Mouse (Mus musculus) CH12.LX (cell line): ENCODE results near the gene 2210408I21Rik. TPM values are rescaled to one million over a fixed set of nuclear protein-coding genes. Genes with fewer than 3 reads are reported as not detected.

Experiments used
- DNase-seq: peaks from one replicate; pipeline ENCODE4 v3.0.0-alpha.2; 2013; ENCODE audit errors: extremely low read depth
- H3K27ac ChIP-seq: 2 replicates; pipeline ENCODE4 v1.5.1; 2012; ENCODE audit warnings: low read depth, mild to moderate bottlenecking, control low read depth, moderate library complexity; ENCODE audit not compliant: insufficient read depth
- H3K27me3 ChIP-seq: replicated peaks from 2 replicates; pipeline ENCODE3; 2012; ENCODE audit warnings: inconsistent platforms
- H3K36me3 ChIP-seq, 2 experiments: replicated peaks in 1 of 2; 2 replicates each; pipeline versions ENCODE3 to v1.6.1; 2012; ENCODE audit warnings: inconsistent platforms in 1 of 2, low read length in 1 of 2, mild to moderate bottlenecking in 1 of 2, mixed read lengths in 1 of 2, moderate library complexity in 1 of 2; ENCODE audit not compliant: control insufficient read depth in 1 of 2, insufficient read depth in 1 of 2
- H3K4me1 ChIP-seq, 2 experiments: 2 replicates each; pipeline ENCODE4 v1.6.1; 2012; ENCODE audit warnings: inconsistent platforms in 1 of 2, moderate library complexity in 1 of 2; ENCODE audit not compliant: insufficient read depth in 2 of 2, control insufficient read depth in 1 of 2
- H3K4me2 ChIP-seq: 2 replicates; pipeline ENCODE4 v1.6.1; 2012; ENCODE audit warnings: low read depth, mild to moderate bottlenecking, control low read depth; ENCODE audit not compliant: poor library complexity, insufficient read depth, severe bottlenecking
- H3K4me3 ChIP-seq, 3 experiments: fragments of 150-350 bp in 1 of 3; sonication (generic) in 1 of 3; replicated peaks in 1 of 3; 2 replicates each; pipeline versions ENCODE3 to v1.5.1; 2011 to 2012; ENCODE audit warnings: low read depth in 2 of 3, low read length in 2 of 3, mild to moderate bottlenecking in 2 of 3, moderate library complexity in 2 of 3, control low read depth in 1 of 3, improper control_type of control experiment in 1 of 3, inconsistent platforms in 1 of 3, mixed read lengths in 1 of 3; ENCODE audit not compliant: poor library complexity in 1 of 3
- H3K79me2 ChIP-seq: replicated peaks from 2 replicates; pipeline ENCODE4 v1.6.1; 2012; ENCODE audit warnings: mild to moderate bottlenecking, moderate library complexity; ENCODE audit not compliant: control insufficient read depth, poor library complexity, insufficient read depth, severe bottlenecking; ENCODE audit errors: extremely low read depth
- H3K9ac ChIP-seq: 2 replicates; pipeline ENCODE4 v1.6.1; 2012; ENCODE audit warnings: low read depth, mild to moderate bottlenecking, control low read depth, moderate library complexity; ENCODE audit not compliant: insufficient read depth
- H3K9me3 ChIP-seq: replicated peaks from 2 replicates; pipeline ENCODE3; 2012; ENCODE audit warnings: low read length, inconsistent platforms, mixed read lengths
- CHD2 ChIP-seq: IDR thresholded peaks from 2 replicates; pipeline ENCODE4 v1.6.1; 2011; ENCODE audit warnings: low read length, improper control_type of control experiment
- E2F4 ChIP-seq: IDR thresholded peaks from 2 replicates; pipeline ENCODE4 v1.6.1; 2011; ENCODE audit warnings: low read depth, low read length, improper control_type of control experiment; ENCODE audit not compliant: insufficient replicate concordance
- ELF1 ChIP-seq: IDR thresholded peaks from 2 replicates; pipeline ENCODE4 v1.6.1; 2014; ENCODE audit warnings: low read depth, mild to moderate bottlenecking, inconsistent platforms, low read length, improper control_type of control experiment
- JUND ChIP-seq: conservative IDR thresholded peaks from 2 replicates; pipeline ENCODE4 v1.6.1; 2011; ENCODE audit warnings: low read depth, low read length, improper control_type of control experiment
- MAFK ChIP-seq: IDR thresholded peaks from 2 replicates; pipeline ENCODE4 v1.6.1; 2011; ENCODE audit warnings: low read length, improper control_type of control experiment; ENCODE audit not compliant: insufficient replicate concordance
- MAZ ChIP-seq: IDR thresholded peaks from 2 replicates; pipeline ENCODE4 v1.6.1; 2012; ENCODE audit warnings: low read depth, mild to moderate bottlenecking, inconsistent platforms, low read length, improper control_type of control experiment, moderate library complexity
- MXI1 ChIP-seq: IDR thresholded peaks from 2 replicates; pipeline ENCODE4 v1.6.1; 2011; ENCODE audit warnings: mild to moderate bottlenecking, low read depth, low read length, improper control_type of control experiment
- MYC ChIP-seq: IDR thresholded peaks from 2 replicates; pipeline ENCODE4 v1.6.1; 2011; ENCODE audit warnings: low read depth, mild to moderate bottlenecking, improper control_type of control experiment, low read length
- NRF1 ChIP-seq: IDR thresholded peaks from 2 replicates; pipeline ENCODE4 v1.6.1; 2014; ENCODE audit warnings: low read depth, mild to moderate bottlenecking, inconsistent platforms, low read length, improper control_type of control experiment, moderate library complexity
- POLR2A ChIP-seq: IDR thresholded peaks from 2 replicates; pipeline ENCODE4 v1.6.1; 2011; ENCODE audit warnings: low read depth, mild to moderate bottlenecking, improper control_type of control experiment, low read length
- RAD21 ChIP-seq: IDR thresholded peaks from 2 replicates; pipeline ENCODE4 v1.6.1; 2011; ENCODE audit warnings: low read depth, mild to moderate bottlenecking, low read length, improper control_type of control experiment, moderate library complexity
- RCOR1 ChIP-seq: conservative IDR thresholded peaks from 2 replicates; pipeline ENCODE4 v1.6.1; 2012; ENCODE audit warnings: low read depth, mild to moderate bottlenecking, inconsistent platforms, low read length, improper control_type of control experiment
- TBP ChIP-seq: conservative IDR thresholded peaks from 2 replicates; pipeline ENCODE4 v1.6.1; 2011; ENCODE audit warnings: low read depth, low read length, improper control_type of control experiment
- TCF12 ChIP-seq: IDR thresholded peaks from 2 replicates; pipeline ENCODE4 v1.6.1; 2014; ENCODE audit warnings: low read depth, mild to moderate bottlenecking, inconsistent platforms, low read length, improper control_type of control experiment
- USF1 ChIP-seq: IDR thresholded peaks from 2 replicates; pipeline ENCODE4 v1.6.1; 2014; ENCODE audit warnings: low read depth, mild to moderate bottlenecking, inconsistent platforms, low read length, improper control_type of control experiment
- ZKSCAN1 ChIP-seq: IDR thresholded peaks from 2 replicates; pipeline ENCODE4 v1.6.1; 2012; ENCODE audit warnings: low read depth, inconsistent platforms, low read length, improper control_type of control experiment, borderline replicate concordance
- dilution Hi-C: fragments of 300-500 bp; cut with MboI; formaldehyde crosslinking; loops from 2 replicates; pipeline ENCODE4 v1.14.3; 2020; ENCODE audit warnings: low sequenced_read_pairs; ENCODE audit not compliant: extremely low pct_unique_long_range_greater_than_20kb, extremely low pct_ligation_motif_present
- in situ Hi-C: fragments of 300-500 bp; cut with MboI; formaldehyde crosslinking; loops from 3 replicates; pipeline ENCODE4 v1.14.3; 2019; ENCODE audit warnings: low sequenced_read_pairs, low pct_ligation_motif_present, low pct_unique_long_range_greater_than_20kb, mixed read lengths
- polyA plus RNA-seq: library from polyadenylated mRNA; unstranded; fragments of >175 nt; gene quantifications from 2 replicates; pipeline ENCODE4 v1.2.1, GENCODE M21; 2012; ENCODE audit warnings: low read depth; ENCODE audit not compliant: insufficient read length
- total RNA-seq, 2 experiments: library from RNA; depleted of rRNA; stranded (reverse); fragments of 300-350 nt in 1 of 2; fragments of >200 nt in 1 of 2; gene quantifications; 2 replicates each; pipeline ENCODE4 v1.2.3; 2012 to 2014

Gene 2210408I21Rik
- total and polyA plus RNA-seq, 3 experiments: 5.6 to 14.7 (median 7.7) TPM

DNA sequence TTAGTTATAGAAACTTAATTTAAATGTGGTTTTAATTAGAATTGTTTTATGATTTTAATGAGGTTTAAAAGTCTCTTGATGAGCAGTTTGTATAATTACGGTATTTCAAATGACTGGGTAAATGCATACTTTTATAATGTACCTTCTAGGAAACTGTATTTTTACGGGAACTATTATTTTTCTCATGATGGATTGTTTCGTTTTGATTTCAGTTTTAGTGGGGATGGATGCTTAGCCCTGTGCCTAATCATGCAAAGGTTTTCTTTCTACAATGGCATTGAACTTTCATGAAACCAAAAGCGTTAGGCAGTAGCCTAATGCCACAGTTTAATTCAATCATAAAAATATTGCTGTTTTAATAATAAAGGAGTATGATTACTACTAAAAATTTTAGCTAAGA, 413.4 kb downstream of the 2210408I21Rik start:
- dilution Hi-C loops: no loop called here
- no peaks in the 10 kb centered on the region for H3K36me3 ChIP-seq

DNA sequence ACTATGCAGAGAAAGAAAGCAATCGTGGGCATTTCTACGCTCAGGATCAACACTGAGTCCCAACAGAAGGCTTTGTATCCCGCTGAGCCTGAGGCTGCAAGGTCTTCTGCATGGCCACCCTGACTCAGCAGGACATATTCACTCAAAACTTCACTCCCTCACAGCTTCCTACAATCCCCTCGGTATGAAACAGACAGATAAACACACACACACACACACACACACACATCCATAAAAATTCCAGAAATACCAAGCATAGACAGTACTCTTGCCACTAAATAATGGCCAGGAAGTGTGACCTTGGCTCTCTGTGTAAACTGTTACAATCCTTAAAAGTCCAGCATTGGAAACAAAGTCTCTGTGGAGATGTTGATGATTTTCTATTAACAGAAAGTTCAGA, 458.7 kb downstream of the 2210408I21Rik start:
- in situ Hi-C loops: no loop called here
- Histone ChIP-seq H3K4me1 (no peaks in the 10 kb centered on the region), H3K36me3 (no peaks in the 10 kb centered on the region), H3K27ac (no peak overlapping the region), H3K4me2 (no peak overlapping the region), H3K9me3 (no peaks in the 10 kb centered on the region), H3K4me3 (no peak overlapping the region), H3K9ac (no peak overlapping the region), H3K79me2 (no peaks in the 10 kb centered on the region), H3K27me3 (no peaks in the 10 kb centered on the region)
- TF ChIP-seq MAFK (no peak), ZKSCAN1 (no peak), E2F4 (no peak), USF1 (no peak), ELF1 (no peak), MYC (no peak), NRF1 (no peak), POLR2A (no peak), RCOR1 (no peak), TCF12 (no peak), JUND (no peak), MXI1 (no peak), MAZ (no peak), TBP (no peak), CHD2 (no peak)
- dilution Hi-C loops: no loop called here
- no peak for DNase-seq

More for the DNA sequence above, 413.4 kb downstream of the 2210408I21Rik start:
- Histone ChIP-seq H3K27ac (no peak overlapping the region), H3K27me3 (no peaks in the 10 kb centered on the region), H3K9ac (no peak overlapping the region), H3K4me1 (0 out of 4 replicates have a peak, but pooled peaks cover 0 to 4% of the 10 kb centered on the region in 2 experiments)
- no peak for DNase-seq
- no peak for TF ChIP-seq ZKSCAN1
- TF ChIP-seq, all 38 proteins: peak for 0
- no peak overlapping the region for H3K4me3 ChIP-seq
- H3K9me3 ChIP-seq: no peaks in the 10 kb centered on the region
- H3K79me2 ChIP-seq: no peaks in the 10 kb centered on the region
- H3K4me2 ChIP-seq: no peak overlapping the region
- in situ Hi-C loops: no loop called here

GRCm38 (mm10) chr13:77615346-77615745, 480.0 kb downstream of the 2210408I21Rik start:
- H3K4me3 ChIP-seq: no peak overlapping the region
- no peaks in the 10 kb centered on the region for H3K9me3 ChIP-seq
- no peak overlapping the region for H3K4me2 ChIP-seq
- in situ Hi-C loops (no loop called here), dilution Hi-C loops (no loop called here)
- H3K4me1 ChIP-seq: no peaks in the 10 kb centered on the region
- H3K79me2 ChIP-seq: no peaks in the 10 kb centered on the region
- H3K27me3 ChIP-seq: no peaks in the 10 kb centered on the region
- TF ChIP-seq CHD2 (no peak), TCF12 (no peak), RAD21 (no peak)
- TF ChIP-seq, all 38 proteins: peak for 0
- Histone ChIP-seq H3K9ac (no peak overlapping the region), H3K27ac (no peak overlapping the region), H3K36me3 (no peaks in the 10 kb centered on the region)
- no peak for DNase-seq

Other genes with a start within 250 kb of the 2210408I21Rik start
- 25.4 and 29.6 TPM in 2 replicates for gene Slf1, start 67 bp upstream of the 2210408I21Rik start, total RNA-seq (2012; rRNA removed)
- 52.2 and 64.7 TPM in 2 replicates for gene Slf1, start 67 bp upstream of the 2210408I21Rik start, total RNA-seq (2014; rRNA removed)
- 24.1 and 25.8 TPM in 2 replicates for gene Slf1, start 67 bp upstream of the 2210408I21Rik start, polyA plus RNA-seq